Mouse (Mus musculus) left cerebral cortex, postnatal 25 days (tissue): ENCODE results near the gene Ldlrad3. TPM values are rescaled to one million over a fixed set of nuclear protein-coding genes. Genes with fewer than 3 reads are reported as not detected.

Source experiments
- DNase-seq, 2 experiments: peaks; one replicate each; pipeline ENCODE4 v3.0.0; 2022; ENCODE audit warnings: low spot score in 2 of 2, mixed read lengths in 1 of 2
- intact Hi-C: fragments of 180-260 bp; cut with DNase I; formaldehyde crosslinking; loops from one replicate; pipeline ENCODE4 v1.15.1; 2025
- total RNA-seq, 2 experiments: library from RNA; stranded (reverse); gene quantifications; 2 replicates each; pipeline ENCODE4 v1.2.3; 2021

Gene Ldlrad3
- total RNA-seq, 2 experiments from 2014 or later: 8.1 to 8.6 TPM

DNA sequence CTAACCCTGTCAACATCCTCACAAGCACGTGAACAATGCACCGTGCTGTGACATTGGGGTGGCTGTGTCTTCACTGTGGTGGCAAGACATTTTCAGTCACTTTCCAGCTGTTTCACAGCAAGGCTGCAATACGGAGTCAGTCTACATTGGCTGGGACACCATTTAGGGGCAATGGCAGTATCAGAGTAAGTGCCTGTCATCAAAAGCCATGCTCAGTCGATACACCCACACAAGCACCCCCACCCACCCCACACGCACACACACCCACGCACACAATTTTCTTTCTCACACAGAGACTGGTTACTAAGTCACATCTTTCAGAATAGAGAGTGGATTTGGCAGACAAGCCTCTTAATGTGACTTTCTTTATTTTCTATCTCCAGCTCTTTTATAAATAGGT lies 156.0 kb downstream of the Ldlrad3 start:
- no peak for DNase-seq
- intact Hi-C loops: loop anchor here (2.0 kb wide), 1 partner anchor 423 kb away; the partner anchor contains the start of gene Fjx1

DNA sequence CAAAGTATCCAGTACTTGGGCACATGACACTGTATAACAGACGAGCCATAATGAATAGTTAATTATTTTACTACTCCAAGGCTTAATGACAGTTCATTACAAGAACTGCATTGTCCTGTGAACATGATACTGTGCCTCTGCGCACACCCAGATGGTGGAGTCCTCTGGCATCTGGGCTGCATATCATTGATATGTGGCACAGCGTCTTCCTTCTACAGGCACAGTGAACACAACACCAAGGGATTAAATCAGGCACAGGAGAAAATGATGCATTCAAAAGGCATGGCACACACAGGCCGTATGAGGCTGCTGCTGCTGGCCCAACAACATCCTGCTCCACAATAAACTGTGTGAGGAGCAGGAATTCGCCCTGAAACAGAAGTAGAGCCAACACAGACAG lies 156.5 kb downstream of the Ldlrad3 start:
- DNase-seq: no peak
- intact Hi-C loops: loop anchor here (2.0 kb wide), 1 partner anchor 423 kb away; the partner anchor contains the start of gene Fjx1

DNA sequence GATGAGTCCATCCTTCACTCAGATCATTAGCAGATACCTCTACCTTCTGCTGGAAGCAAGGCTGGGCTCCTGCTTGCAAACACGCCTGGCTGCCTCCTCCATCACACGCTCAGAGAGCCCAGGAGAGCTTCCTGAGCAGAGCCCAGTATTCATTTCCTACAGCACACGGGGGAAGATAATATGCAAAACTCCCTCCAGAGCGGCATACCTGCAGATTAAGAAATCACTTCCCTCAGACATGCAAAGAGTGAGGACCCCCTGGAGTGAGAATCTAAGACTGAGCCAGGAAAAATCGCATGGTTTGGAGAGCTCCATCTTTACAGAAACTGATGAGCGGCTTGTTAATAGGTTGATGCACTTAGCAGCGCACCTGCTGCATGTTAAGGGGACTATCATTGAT lies 158.9 kb downstream of the Ldlrad3 start:
- intact Hi-C loops: no loop called here
- no peak for DNase-seq

DNA sequence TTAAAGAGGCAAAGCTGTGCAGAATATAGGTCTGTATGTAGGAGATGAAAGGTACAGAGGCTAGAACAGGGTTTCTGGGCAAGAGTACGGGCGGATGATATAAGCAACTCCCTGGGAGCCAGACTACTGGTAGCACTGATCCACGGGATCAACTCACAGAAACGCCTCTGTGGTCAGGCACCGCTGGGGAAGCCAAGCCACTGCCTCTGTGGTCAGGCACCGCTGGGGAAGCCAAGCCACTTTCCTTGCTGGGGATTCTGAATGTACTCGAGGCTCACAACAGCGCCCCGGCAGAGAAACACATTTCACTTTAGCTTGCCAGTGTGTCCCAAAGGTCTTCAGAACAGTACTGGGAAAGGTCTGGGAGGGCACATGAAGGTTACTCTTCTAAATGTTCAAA lies 160.0 kb downstream of the Ldlrad3 start:
- intact Hi-C loops: no loop called here
- no peak for DNase-seq

DNA sequence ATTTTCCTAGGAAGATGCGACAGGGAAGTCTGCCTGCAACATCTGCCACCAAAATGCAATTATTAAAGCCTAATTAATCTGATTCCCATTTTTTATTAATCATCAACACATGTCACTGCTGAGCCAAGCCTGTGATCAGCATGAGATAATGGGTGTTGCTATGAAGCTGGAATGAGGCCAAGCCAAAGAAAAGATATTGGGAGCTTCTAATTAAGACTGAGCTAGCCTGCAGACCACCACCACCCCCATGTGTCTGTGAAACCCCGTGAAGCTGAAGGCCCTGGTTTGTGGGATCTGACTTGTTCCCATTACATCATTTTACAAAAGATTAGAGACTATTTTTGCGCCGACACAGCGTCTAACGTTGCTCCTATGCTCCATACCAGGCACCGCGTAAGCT lies 161.7 kb downstream of the Ldlrad3 start:
- intact Hi-C loops: no loop called here
- DNase-seq: no peak

DNA sequence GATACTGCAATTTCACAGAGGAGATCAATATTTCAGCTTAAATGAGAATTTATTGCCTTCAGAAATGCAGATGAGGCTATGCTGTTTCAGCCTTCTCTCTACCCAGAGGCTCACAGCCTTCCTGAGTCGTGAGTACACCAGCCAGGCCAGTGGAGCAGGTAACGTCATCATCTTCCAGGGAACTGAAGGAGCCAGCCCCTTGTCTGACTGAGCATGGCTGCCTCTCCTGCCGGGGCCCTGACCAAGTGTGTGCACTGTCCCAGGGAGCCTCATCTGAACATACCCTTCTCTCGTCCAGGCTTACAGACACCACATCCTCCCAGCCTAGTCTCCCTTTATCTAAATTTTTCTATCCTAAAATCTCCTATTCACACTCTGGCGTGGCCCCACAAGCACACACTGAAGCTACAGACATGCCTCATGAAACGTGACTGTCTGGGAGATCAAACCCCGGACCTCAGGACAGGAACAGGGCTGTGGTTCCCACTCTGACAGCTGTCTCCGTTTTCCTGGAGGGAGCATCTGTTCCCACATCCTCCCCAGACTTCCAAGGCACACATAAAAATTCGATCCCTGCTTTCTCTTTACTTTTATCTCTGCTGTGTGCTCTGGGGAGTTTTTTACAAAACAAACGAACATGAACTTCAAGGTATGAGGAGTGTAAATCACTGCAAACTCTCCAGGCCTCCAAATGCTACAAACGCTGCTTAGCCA lies 164.7 kb downstream of the Ldlrad3 start:
- no peak for DNase-seq

DNA sequence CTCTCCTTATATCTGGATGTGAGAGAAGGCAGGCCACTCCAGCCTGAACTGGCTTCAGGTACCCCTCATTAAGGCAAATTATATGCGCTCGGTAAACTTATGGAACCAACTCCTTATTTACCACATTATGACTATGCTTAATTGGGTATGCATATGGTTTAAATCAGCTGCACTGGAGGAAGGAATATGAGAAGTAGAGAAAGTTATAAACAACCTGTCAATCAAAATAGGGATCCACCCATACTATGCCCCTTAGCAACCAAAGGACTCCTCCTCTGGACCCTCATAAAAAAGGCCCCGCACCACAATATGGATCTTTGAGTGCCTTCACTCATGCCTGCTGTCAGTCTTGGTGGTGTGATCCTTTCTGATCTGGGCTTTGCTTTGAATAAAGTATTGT lies 165.6 kb downstream of the Ldlrad3 start:
- intact Hi-C loops: no loop called here
- DNase-seq: no peak

More for the DNA sequence above, 164.7 kb downstream of the Ldlrad3 start:
- intact Hi-C loops: no loop called here

DNA sequence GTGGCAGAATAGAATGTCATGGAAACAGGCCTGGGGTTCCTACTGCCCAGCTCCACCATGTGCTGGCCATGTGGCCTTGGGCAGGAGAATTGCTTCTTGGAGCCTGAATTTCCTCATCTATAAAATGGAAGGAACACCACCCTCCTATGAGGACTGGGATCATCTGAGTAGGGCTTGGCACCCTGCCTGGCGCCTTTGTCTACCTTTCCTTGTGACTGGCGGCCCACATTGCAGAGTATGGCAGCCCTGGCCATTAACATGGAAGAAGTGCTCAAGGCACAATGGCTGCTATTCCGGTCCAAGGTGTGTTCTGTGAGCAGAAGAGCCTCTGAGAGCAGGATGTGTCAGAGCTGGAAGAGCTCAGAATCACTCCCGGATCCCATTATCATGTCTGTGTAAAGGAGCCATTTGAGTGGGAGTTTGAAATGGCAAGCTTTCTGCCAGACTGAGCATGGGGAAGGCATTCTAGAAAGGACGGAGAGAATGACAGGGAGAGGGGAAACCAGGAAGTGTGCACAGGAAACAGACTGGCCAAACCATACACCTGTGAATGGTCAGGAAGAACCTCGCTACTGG lies 171.6 kb downstream of the Ldlrad3 start:
- intact Hi-C loops: no loop called here
- DNase-seq: peak in 1 of 2 experiments; percentile 59

DNA sequence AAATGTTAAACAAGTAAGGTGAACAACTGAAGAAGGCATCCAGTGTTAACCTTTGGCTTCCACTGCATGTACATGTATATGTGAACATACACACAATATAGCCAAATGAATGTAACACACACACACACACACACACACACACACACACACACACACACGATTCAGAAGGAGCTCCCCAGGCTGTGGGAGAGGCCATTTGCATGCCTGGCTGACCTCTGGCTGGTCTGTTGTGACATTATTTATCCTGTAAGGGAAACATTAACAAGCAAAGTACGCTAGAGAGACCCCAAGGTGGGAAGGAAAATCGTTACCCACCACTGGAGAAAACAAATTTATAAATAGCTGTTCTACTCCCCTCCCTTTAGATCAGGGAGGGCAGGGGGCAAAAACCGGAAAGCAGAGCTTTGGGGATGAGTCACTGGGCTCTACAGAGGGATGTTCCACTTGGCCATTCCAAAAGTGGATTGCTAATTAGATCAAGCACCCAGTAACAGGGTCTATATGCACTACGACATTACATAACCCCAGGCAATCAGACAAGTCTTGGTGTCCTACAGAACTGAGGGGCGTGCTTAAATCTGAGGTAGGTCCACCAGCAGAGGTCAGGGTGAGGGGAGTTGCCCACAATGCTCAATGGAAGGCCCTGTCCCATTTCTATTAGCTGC lies 174.7 kb downstream of the Ldlrad3 start:
- no peak for DNase-seq
- intact Hi-C loops: no loop called here

DNA sequence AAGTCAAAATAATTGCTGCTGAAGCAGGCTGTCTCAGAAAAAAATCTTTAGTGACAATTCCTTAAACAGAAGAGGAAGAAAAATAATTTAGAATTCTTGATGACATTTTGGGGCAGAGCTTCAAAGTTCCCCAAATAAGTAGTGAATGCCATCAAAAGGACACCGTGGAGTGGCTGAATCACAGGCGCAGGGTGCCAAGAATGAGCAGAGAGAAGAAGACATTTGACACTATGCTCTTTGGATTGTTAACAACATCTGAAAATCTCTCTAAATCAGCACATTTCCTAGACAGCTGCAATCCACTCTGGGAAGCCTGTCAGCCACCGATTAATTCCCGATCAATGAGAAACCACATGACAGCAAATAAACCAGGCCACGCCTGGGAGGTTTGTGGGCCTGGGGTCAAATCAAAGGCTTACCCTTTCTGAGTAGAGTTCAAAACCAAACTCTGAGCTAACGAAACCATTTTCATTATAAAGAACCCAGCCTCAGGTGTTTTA lies 176.4 kb downstream of the Ldlrad3 start:
- intact Hi-C loops: no loop called here
- DNase-seq: no peak

DNA sequence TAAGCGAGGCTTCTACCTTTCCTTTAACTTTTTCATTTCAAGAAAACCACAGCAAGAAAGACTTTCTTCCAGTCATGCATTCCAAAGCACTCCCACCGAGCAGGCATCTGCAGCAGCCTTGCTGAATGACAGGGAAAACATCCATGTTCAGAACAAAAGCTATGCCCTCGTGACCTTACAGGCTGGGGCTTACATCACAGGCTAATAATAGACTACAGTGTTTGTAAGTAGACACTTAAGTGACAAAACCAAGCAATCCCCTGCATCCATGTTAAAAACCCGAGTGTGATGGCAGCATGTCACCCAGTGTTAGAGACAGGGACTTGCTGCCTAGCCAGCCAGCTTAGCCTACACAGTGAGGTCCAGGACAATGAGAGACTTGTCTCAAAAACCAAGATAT lies 180.0 kb downstream of the Ldlrad3 start:
- intact Hi-C loops: no loop called here
- no peak for DNase-seq

DNA sequence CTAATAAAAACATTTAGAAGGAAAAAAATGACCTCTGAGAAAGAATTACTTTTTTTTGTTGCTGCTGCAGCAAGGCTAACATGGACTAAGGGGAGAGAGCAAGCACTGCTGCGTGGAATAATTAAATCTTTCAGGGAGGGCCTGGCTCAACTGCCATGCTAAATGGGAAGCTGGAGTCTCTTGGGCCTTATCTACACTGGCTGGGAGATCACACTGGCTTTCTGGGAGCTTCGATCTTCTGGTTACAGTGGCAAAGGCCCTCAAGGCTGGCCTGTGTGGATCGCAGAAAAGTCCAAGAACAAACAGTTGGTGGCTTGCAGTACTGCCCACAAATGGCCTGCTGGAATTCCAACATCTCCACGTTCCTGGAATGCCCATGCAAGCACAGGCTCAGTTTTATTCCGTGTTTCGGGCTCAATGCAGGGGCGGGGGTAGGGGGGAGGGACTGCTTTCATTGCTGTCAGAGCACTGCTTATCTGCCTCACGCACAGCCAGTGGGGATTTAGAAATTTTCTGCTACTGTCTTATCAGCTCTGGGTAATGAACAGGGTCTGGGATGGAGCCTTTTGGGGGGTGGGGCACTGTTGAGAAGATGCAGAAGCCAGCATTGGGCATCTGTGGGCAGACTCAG lies 180.7 kb downstream of the Ldlrad3 start:
- intact Hi-C loops: no loop called here
- peak in 1 of 2 experiments; percentile 19 for DNase-seq

DNA sequence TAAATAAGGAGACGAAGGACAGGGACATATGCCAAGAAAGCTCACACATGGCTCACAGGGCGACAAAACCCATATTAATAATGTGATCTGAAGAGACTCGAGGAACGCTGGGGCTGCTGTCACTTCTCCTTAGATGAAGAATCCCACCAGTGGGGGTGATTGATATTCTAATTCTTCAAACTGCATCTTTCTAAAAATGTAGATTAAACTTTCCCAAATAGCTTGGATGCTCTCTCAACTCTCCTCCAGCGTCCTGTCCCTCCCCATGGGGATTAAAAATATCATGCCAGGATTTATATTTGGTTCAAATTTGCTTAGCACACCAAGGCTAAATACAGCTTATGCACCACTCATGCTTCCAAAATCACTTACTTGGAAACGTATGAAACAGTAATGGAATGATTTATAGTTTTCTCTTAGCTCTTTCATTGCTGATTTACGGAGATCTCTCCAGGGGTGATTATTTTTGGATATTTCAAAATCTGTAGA lies 182.4 kb downstream of the Ldlrad3 start:
- intact Hi-C loops: loop anchor here (2.0 to 5.0 kb wide), 3 partner anchors 21 to 97 kb away; no protein-coding TSS in a partner anchor
- DNase-seq: peak in 1 of 2 experiments; percentile 75

DNA sequence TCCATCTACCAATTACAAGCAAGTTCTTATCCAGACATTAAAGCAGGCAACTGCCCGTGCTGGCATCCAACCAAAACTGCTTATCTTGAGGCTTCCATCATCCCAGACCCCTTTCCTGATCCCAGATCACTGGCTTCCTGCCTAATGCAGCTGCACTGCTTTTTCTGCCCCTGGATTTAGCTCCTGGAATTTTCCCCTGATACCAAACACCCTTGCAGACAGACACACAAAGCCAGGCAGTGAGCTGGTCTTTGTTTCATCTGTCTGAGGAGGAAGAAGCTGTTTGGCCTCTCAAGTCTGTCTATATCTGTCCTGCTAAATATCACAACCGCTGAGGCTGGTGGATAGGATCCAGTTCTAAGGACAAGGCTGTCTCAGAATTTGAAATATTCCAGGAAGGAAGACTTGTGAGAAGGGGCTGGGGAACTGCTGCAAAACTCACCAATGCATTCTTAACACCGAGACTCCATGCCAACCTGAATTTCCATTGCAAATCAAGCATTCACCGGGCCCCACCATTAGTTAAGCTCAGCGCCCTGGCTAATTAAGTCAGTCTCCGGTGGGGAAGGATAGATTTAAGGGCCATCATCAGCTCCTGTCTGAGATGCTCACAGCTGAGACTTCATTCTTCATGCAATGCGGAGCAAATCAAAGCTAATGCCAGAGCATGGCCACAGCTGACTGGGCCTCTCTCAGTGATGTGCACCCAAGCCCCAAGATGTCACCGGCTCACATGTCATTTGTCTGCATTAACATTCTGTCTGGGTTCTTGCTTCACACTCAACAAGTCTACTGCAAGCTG lies 183.0 kb downstream of the Ldlrad3 start:
- intact Hi-C loops: loop anchor here (2.0 to 5.0 kb wide), 3 partner anchors 20 to 96 kb away; no protein-coding TSS in a partner anchor
- DNase-seq: peak; percentile 44 to 69

DNA sequence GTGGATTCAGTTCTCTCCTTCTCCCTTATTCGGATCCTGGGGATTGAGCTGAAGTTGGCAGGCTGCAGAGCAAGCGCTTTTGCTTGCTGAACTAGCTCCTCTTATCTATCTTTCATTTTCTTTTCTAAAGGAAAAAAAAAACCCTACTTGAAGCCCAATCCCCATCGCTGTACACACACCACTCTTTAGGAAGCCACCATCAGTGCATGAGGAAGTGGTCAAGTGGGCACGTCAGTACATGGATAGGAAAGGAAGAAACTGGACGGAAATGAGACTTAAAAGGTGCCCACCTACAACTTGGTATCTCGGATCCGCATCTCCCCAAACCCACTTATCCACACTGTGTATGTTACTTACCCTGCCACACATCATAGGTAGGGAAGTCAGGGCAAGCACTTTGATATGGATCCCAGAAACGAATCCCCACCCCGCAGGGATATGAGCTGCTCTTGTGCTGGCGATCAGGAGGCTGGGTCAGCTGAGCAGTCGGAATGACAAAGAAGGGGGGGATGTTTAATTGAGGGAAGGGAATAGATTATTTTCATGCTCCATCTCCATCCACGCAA lies 183.7 kb downstream of the Ldlrad3 start:
- intact Hi-C loops: loop anchor here (2.0 to 5.0 kb wide), 3 partner anchors 20 to 95 kb away; no protein-coding TSS in a partner anchor
- DNase-seq: peak in 1 of 2 experiments; percentile 17

DNA sequence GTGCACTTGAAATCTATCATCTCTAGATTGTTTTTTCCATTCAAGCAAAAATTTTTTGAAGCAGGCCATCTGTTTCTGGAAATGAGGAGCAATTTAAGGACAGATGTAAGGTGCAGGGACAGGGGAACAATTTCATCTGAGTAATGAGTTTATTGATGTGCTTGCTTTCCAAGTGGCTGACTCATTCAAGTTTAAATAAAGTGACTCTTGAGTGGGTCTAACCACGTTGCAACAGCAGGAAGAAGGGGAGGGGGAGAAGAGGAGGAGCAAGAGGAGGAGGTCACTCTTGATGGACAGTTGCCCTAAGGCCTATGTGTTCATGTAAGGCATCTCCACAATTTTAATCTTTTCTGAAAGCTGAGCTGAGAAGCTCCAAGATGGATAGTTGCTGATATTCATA lies 184.5 kb downstream of the Ldlrad3 start:
- peak in 1 of 2 experiments; percentile 63 for DNase-seq
- intact Hi-C loops: loop anchor here (2.0 to 5.0 kb wide), 3 partner anchors 19 to 94 kb away; no protein-coding TSS in a partner anchor

DNA sequence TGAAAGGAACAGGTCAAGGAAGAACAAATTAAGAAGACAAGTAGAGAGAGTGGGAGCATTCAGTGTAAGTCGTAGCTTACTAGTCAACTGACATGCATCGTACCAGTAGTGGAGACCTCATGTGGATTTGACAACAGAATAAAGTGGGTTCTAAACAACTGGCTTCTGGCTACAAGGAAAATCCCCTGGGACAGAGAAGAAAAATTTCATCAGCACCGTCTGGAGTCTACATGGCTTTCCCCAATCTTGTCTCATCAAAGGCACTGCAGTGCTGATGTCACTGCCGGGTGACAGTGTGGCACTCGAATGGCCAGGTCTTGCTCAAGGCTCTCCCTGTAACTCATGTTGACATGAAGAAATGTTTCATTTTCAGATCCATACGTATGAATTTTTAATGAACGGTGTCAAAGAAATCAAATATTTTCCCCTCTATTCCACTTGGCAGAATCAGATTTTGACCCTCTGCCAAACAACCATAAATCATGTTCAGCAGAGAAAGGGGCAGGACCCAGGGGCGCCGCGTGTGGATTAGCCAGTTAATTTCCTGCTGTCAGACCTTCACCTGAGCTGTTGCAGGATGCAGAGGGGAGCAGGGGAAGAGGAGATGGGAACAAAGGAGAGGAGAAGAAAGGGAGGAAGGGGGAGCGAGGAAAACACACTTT lies 187.1 kb downstream of the Ldlrad3 start:
- intact Hi-C loops: no loop called here
- no peak for DNase-seq

DNA sequence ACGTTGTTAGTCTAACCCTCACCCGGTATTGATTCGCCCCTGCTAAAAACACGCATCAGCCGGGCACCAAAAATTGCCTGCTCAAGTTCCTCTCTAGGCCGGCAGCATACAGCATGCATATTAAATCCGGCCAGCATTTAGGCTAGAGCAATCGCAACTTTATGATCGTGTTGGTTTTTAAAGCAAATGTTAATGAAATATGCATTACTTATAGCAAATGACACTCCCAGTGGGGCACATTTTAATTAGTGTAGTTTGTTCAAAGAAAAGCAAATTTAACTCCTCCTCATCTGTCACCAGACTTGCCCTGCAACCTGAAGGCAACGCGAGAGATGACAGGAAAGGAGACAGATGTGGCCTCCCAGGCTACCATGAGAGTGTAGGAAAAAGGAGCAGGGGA lies 189.2 kb downstream of the Ldlrad3 start:
- intact Hi-C loops: no loop called here
- DNase-seq: no peak
